Mouse (Mus musculus) heart, adult 2 months (tissue): ENCODE results near the gene Gle1. TPM values are rescaled to one million over a fixed set of nuclear protein-coding genes. Genes with fewer than 3 reads are reported as not detected.

Experiments used
- DNase-seq, 2 experiments: peaks; one replicate each; pipeline ENCODE4 v3.0.0; 2021
- H3K27ac ChIP-seq: fragments of 200-600 bp; 2 replicates; pipeline ENCODE4 v1.8.1; 2022
- H3K27me3 ChIP-seq: fragments of 200-500 bp; 2 replicates; pipeline ENCODE4 v1.6.1; 2012; ENCODE audit warnings: mild to moderate bottlenecking, low read length, inconsistent platforms, mixed read lengths; ENCODE audit not compliant: control insufficient read depth, insufficient read depth
- H3K36me3 ChIP-seq: fragments of 200-500 bp; 2 replicates; pipeline ENCODE4 v1.6.1; 2012; ENCODE audit warnings: low read length, inconsistent platforms; ENCODE audit not compliant: control insufficient read depth, insufficient read depth
- H3K4me1 ChIP-seq: fragments of 200-500 bp; 2 replicates; pipeline ENCODE4 v1.6.1; 2011; ENCODE audit warnings: low read length; ENCODE audit not compliant: control insufficient read depth, insufficient read depth
- H3K4me3 ChIP-seq: fragments of 200-600 bp; 2 replicates; pipeline ENCODE4 v1.8.1; 2022
- H3K79me2 ChIP-seq: fragments of 200-500 bp; replicated peaks from 2 replicates; pipeline ENCODE4 v1.6.1; 2012; ENCODE audit warnings: mild to moderate bottlenecking, inconsistent platforms, low read length, moderate library complexity, mixed read lengths; ENCODE audit not compliant: control insufficient read depth, insufficient read depth
- H3K9ac ChIP-seq: fragments of 200-500 bp; 2 replicates; pipeline ENCODE4 v1.6.1; 2012; ENCODE audit warnings: low read depth, mild to moderate bottlenecking, control low read depth, inconsistent platforms, low read length, mixed read lengths
- CTCF ChIP-seq: fragments of 200-600 bp; IDR thresholded peaks from 2 replicates; pipeline ENCODE4 v1.8.1; 2022; ENCODE audit warnings: antibody characterized with exemption, mild to moderate bottlenecking, moderate library complexity
- EP300 ChIP-seq: fragments of 200-500 bp; IDR thresholded peaks from 2 replicates; pipeline ENCODE4 v1.6.1; 2011; ENCODE audit warnings: low read depth, low read length, control low read depth; ENCODE audit not compliant: insufficient read depth
- POLR2A ChIP-seq: fragments of 200-500 bp; IDR thresholded peaks from 2 replicates; pipeline ENCODE4 v1.6.1; 2011; ENCODE audit warnings: mild to moderate bottlenecking, low read depth, low read length, control low read depth; ENCODE audit not compliant: insufficient read depth
- WGBS: fragments of 180-500 bp; shearing (Covaris S2); methylation state at CpG from one replicate; pipeline ENCODE4 v1.1.7; 2018; 5-methylcytosine and 5-hydroxymethylcytosine counted together
- intact Hi-C: fragments of 180-260 bp; cut with DNase I; formaldehyde crosslinking; loops from one replicate; pipeline ENCODE4 v1.15.1; 2025
- microRNA-seq, 2 experiments: library from miRNA; unstranded; fragments of <30 nt; microRNA quantifications; one replicate each; pipeline ENCODE4 v1.2.0; 2021
- polyA plus RNA-seq: library from polyadenylated mRNA; depleted of rRNA; stranded (reverse); fragments of >200 nt; gene quantifications from 2 replicates; pipeline ENCODE4 v1.2.3, GENCODE M21; 2012; rRNA removed
- total RNA-seq, 2 experiments: library from RNA; stranded (reverse); gene quantifications; 2 replicates each; pipeline ENCODE4 v1.2.3; 2021

Gle1 gene
- total and polyA plus RNA-seq, 3 experiments, result 14.9 to 25.6 (median 23.8) TPM

- WGBS, result 17% methylated on average over 2 of the region's 2 CpGs
- Histone ChIP-seq H3K36me3 (peaks cover 68% of the 10 kb centered on the region), H3K27me3 (no peaks in the 10 kb centered on the region), H3K9ac (no peak overlapping the region), H3K79me2 (peaks cover 8% of the 10 kb centered on the region), H3K27ac (peak overlapping the region; percentile 36; the same call in 1 of the 2 replicates), H3K4me1 (peaks cover 26% of the 10 kb centered on the region), H3K4me3 (no peak overlapping the region)
- TF ChIP-seq POLR2A (no peak), EP300 (no peak), CTCF (no peak)
- no peak for DNase-seq
- intact Hi-C loops, result no loop called here
Measured at GRCm38 (mm10) chr2:29973525-29973924, 38.3 kb downstream of the Gle1 start.

GRCm38 (mm10) chr2:29977307-29977706, 42.1 kb downstream of the Gle1 start:
- no peaks in the 10 kb centered on the region for H3K27me3 ChIP-seq
- peaks cover 10% of the 10 kb centered on the region for H3K79me2 ChIP-seq
- H3K4me1 ChIP-seq, result peaks cover 11% of the 10 kb centered on the region
- TF ChIP-seq CTCF (peak; percentile 95), EP300 (no peak)
- no peak overlapping the region for H3K4me3 ChIP-seq
- no peak for DNase-seq
- H3K36me3 ChIP-seq, result peaks cover 54% of the 10 kb centered on the region
- intact Hi-C loops, result loop anchor here (1.0 to 5.0 kb wide), 2 partner anchors 85 to 108 kb away; partner anchors contain the start of gene Cercam
- no peak overlapping the region for H3K9ac ChIP-seq
- no peak overlapping the region for H3K27ac ChIP-seq

GRCm38 (mm10) chr2:29980661-29981060, 45.4 kb downstream of the Gle1 start:
- Histone ChIP-seq H3K27me3 (no peaks in the 10 kb centered on the region), H3K4me1 (peaks cover under 1% of the 10 kb centered on the region), H3K4me3 (no peak overlapping the region), H3K79me2 (peaks cover 10% of the 10 kb centered on the region), H3K36me3 (peaks cover 41% of the 10 kb centered on the region), H3K9ac (no peak overlapping the region), H3K27ac (no peak overlapping the region)
- no peak for TF ChIP-seq EP300
- no peak for TF ChIP-seq POLR2A
- TF ChIP-seq CTCF, result no peak
- intact Hi-C loops, result no loop called here
- WGBS, result 82% methylated on average over 1 of the region's 1 CpGs
- DNase-seq, result no peak

GRCm38 (mm10) chr2:29991962-29992361, 56.7 kb downstream of the Gle1 start:
- intact Hi-C loops, result no loop called here
- H3K36me3 ChIP-seq, result peaks cover 23% of the 10 kb centered on the region
- TF ChIP-seq POLR2A (no peak), EP300 (no peak), CTCF (no peak)
- H3K4me3 ChIP-seq, result no peak overlapping the region
- WGBS, result 41% methylated on average over 2 of the region's 2 CpGs
- no peak for DNase-seq
- no peaks in the 10 kb centered on the region for H3K4me1 ChIP-seq
- no peaks in the 10 kb centered on the region for H3K79me2 ChIP-seq
- no peak overlapping the region for H3K9ac ChIP-seq
- no peak overlapping the region for H3K27ac ChIP-seq
- H3K27me3 ChIP-seq, result no peaks in the 10 kb centered on the region

GRCm38 (mm10) chr2:30009101-30009500, 73.9 kb downstream of the Gle1 start:
- no peak overlapping the region for H3K27ac ChIP-seq
- H3K27me3 ChIP-seq, result no peaks in the 10 kb centered on the region
- H3K79me2 ChIP-seq, result no peaks in the 10 kb centered on the region
- WGBS, result 38% methylated on average over 1 of the region's 1 CpGs
- peaks cover 46% of the 10 kb centered on the region for H3K36me3 ChIP-seq
- peaks cover 2% of the 10 kb centered on the region; the same call in 1 of the 2 replicates for H3K4me1 ChIP-seq
- no peak for DNase-seq
- no peak overlapping the region for H3K4me3 ChIP-seq
- TF ChIP-seq POLR2A (no peak), CTCF (peak; percentile 13; the same call in 1 of the 2 replicates)
- intact Hi-C loops, result no loop called here
- no peak overlapping the region for H3K9ac ChIP-seq

Small RNA genes within 50 kb of the gene (microRNA-seq; reads per million reads assigned to microRNA genes)
- 0 to 0.56 reads per million in 2 experiments for gene Mir6997

Other genes with a start within 250 kb of the Gle1 start
- gene Gm13420, start 183.7 kb upstream of the Gle1 start, total RNA-seq, result not detected
- not detected in 2 replicates for gene Gm13420, start 183.7 kb upstream of the Gle1 start, polyA plus RNA-seq
- gene Gm13547, start 176.1 kb upstream of the Gle1 start, total RNA-seq, result not detected
- gene Gm13547, start 176.1 kb upstream of the Gle1 start, polyA plus RNA-seq, result not detected in 2 replicates
- 10 to 100 TPM; 15.8 to 22.7 TPM for gene Coq4, start 147.9 kb upstream of the Gle1 start, total RNA-seq
- gene Coq4, start 147.9 kb upstream of the Gle1 start, polyA plus RNA-seq, result 28.6 and 38.6 TPM in 2 replicates
- gene Trub2, start 146.9 kb upstream of the Gle1 start, total RNA-seq, result 10 to 100 TPM; 24.4 to 32.5 TPM
- gene Trub2, start 146.9 kb upstream of the Gle1 start, polyA plus RNA-seq, result 34.0 and 44.3 TPM in 2 replicates
- 10 to 100 TPM; 16.6 to 18.0 TPM for gene Slc27a4, start 132.8 kb upstream of the Gle1 start, total RNA-seq
- gene Slc27a4, start 132.8 kb upstream of the Gle1 start, polyA plus RNA-seq, result 17.0 and 22.6 TPM in 2 replicates
- gene Urm1, start 115.4 kb upstream of the Gle1 start, total RNA-seq, result 10 to 100 TPM; 31.7 to 34.4 TPM
- gene Urm1, start 115.4 kb upstream of the Gle1 start, polyA plus RNA-seq, result 30.5 and 38.3 TPM in 2 replicates
- gene Cercam, start 66.3 kb upstream of the Gle1 start, total RNA-seq, result 1 to 10 TPM; 3.0 to 4.1 TPM
- gene Cercam, start 66.3 kb upstream of the Gle1 start, polyA plus RNA-seq, result 6.9 and 9.1 TPM in 2 replicates
- gene Odf2, start 46.2 kb upstream of the Gle1 start, total RNA-seq, result 10 to 100 TPM; 16.6 to 20.1 TPM
- gene Odf2, start 46.2 kb upstream of the Gle1 start, polyA plus RNA-seq, result 22.2 and 22.3 TPM in 2 replicates
- 100 to 1,000 TPM; 159 to 167 TPM for gene Sptan1, start 30.1 kb downstream of the Gle1 start, total RNA-seq
- gene Sptan1, start 30.1 kb downstream of the Gle1 start, polyA plus RNA-seq, result 130 and 163 TPM in 2 replicates
- 1 to 10 TPM; 6.4 TPM for gene Wdr34, start 113.5 kb downstream of the Gle1 start, total RNA-seq
- gene Wdr34, start 113.5 kb downstream of the Gle1 start, polyA plus RNA-seq, result 10.3 and 11.6 TPM in 2 replicates
- 10 to 100 TPM; 88.7 to 96.7 TPM for gene Set, start 122.0 kb downstream of the Gle1 start, total RNA-seq
- 21.9 and 36.4 TPM in 2 replicates for gene Set, start 122.0 kb downstream of the Gle1 start, polyA plus RNA-seq
- gene Pkn3, start 142.3 kb downstream of the Gle1 start, total RNA-seq, result 10 to 100 TPM in 1 of 2 experiments, 1 to 10 TPM in 1; 8.8 to 10.4 TPM
- 13.6 and 15.0 TPM in 2 replicates for gene Pkn3, start 142.3 kb downstream of the Gle1 start, polyA plus RNA-seq
- 1 to 10 TPM; 2.8 to 3.6 TPM for gene Zdhhc12, start 158.2 kb downstream of the Gle1 start, total RNA-seq
- 10.3 and 15.8 TPM in 2 replicates for gene Zdhhc12, start 158.2 kb downstream of the Gle1 start, polyA plus RNA-seq
- gene Zer1, start 189.2 kb downstream of the Gle1 start, total RNA-seq, result 10 to 100 TPM; 21.9 to 26.6 TPM
- 45.1 TPM in 2 replicates for gene Zer1, start 189.2 kb downstream of the Gle1 start, polyA plus RNA-seq
- 10 to 100 TPM; 17.2 to 17.4 TPM for gene Tbc1d13, start 198.3 kb downstream of the Gle1 start, total RNA-seq
- 25.4 and 33.7 TPM in 2 replicates for gene Tbc1d13, start 198.3 kb downstream of the Gle1 start, polyA plus RNA-seq
- 10 to 100 TPM; 90.6 to 93.3 TPM for gene Endog, start 236.1 kb downstream of the Gle1 start, total RNA-seq
- gene Endog, start 236.1 kb downstream of the Gle1 start, polyA plus RNA-seq, result 87.4 and 119 TPM in 2 replicates
- 1 to 10 TPM; 5.1 to 5.4 TPM for gene Spout1, start 243.0 kb downstream of the Gle1 start, total RNA-seq
- gene Spout1, start 243.0 kb downstream of the Gle1 start, polyA plus RNA-seq, result 9.4 and 10.3 TPM in 2 replicates